18 mouse cellular contexts compared by ENCODE assay signal in genomic region chr3:81989692-81990141, GRCm38 (mm10). TPM values are rescaled to one million over a fixed set of nuclear protein-coding genes. Genes with fewer than 3 reads are reported as not detected.
DNase-seq lines count a peak whose midpoint lies in the region; ATAC-seq and TF ChIP-seq lines count a peak whose summit lies in the region.
"Had no signal": no experiment of that assay in that cellular context is flagged by ENCODE, and none has a peak within 500 bp of the region (broad histone marks: within the 10 kb centered on the region; RNA-seq: fewer than 3 reads in every experiment).

No protein-coding gene starts in this region.

- no peaks in the 10 kb centered on the region for H3K27me3 ChIP-seq in heart, embryonic 12.5 days (replicated peaks)
- no peaks in the 10 kb centered on the region for H3K27me3 ChIP-seq in MEL (ENCODE audit: control insufficient read depth in 1 of 2, insufficient read depth in 2 of 2, low read length in 2 of 2)
- H3K27me3 ChIP-seq in forebrain, embryonic 16.5 days (replicated peaks; ENCODE audit: control insufficient read depth, insufficient read depth, low read length) = no peaks in the 10 kb centered on the region
- H3K27me3 ChIP-seq: forebrain, embryonic 15.5 days; hindbrain, embryonic 15.5 days; midbrain, embryonic 13.5 days had no signal

- TF ChIP-seq CTCF in MEL (IDR thresholded peaks at IDR 0.05 in 2 of 3, conservative IDR thresholded peaks at IDR 0.05 in 1 of 3; ENCODE audit: control insufficient read depth in 1 of 3, insufficient read depth in 1 of 3, low read depth in 2 of 3, low read length in 3 of 3, poor library complexity in 1 of 3, severe bottlenecking in 1 of 3) = no peak

- ATAC-seq in heart, embryonic 12.5 days (ENCODE audit: insufficient number of reproducible peaks, low FRiP score) = peak; percentile 82
- no peak for ATAC-seq in forebrain, embryonic 16.5 days
- ATAC-seq: forebrain, embryonic 15.5 days; midbrain, embryonic 13.5 days had no signal

- no peak for DNase-seq in heart, postnatal 25 days (ENCODE audit: low spot score)
- DNase-seq in MEL (ENCODE audit: low read depth, low spot score) = peak; percentile 2
- DNase-seq in ZHBTc4 (ENCODE audit: low read depth, low spot score) = peak; percentile 6
- DNase-seq in heart, postnatal 10 days = peak; percentile 6 to 7
- no peak for DNase-seq in right cerebral cortex, adult 2 months (ENCODE audit: low spot score in 2 of 2)
- DNase-seq: gastrocnemius, postnatal 10 days; kidney, adult 18-20 months; kidney, postnatal 25 days had no signal

- intact Hi-C loops in heart, postnatal 25 days (cut with DNase I) = no loop called here
- intact Hi-C loops in heart, postnatal 10 days (cut with DNase I) = no loop called here

- peaks cover 12% of the 10 kb centered on the region for H3K4me1 ChIP-seq in heart, embryonic 12.5 days (replicated peaks)
- H3K4me1 ChIP-seq in MEL (ENCODE audit: control insufficient read depth in 1 of 2, insufficient read depth in 2 of 2, low read length in 2 of 2) = no peaks in the 10 kb centered on the region
- no peaks in the 10 kb centered on the region for H3K4me1 ChIP-seq in forebrain, embryonic 16.5 days (replicated peaks; ENCODE audit: control insufficient read depth, insufficient read depth, low read length)
- H3K4me1 ChIP-seq: forebrain, embryonic 15.5 days; hindbrain, embryonic 15.5 days had no signal

- no peaks in the 10 kb centered on the region for H3K79me2 ChIP-seq in MEL (ENCODE audit: control insufficient read depth, insufficient read depth, low read length, poor library complexity)

- 3% methylated on average over 2 of the region's 2 CpGs for WGBS in heart, embryonic 12.5 days
- WGBS in forebrain, embryonic 16.5 days = 53% methylated on average over 2 of the region's 2 CpGs

- H3K36me3 ChIP-seq in heart, embryonic 12.5 days = no peaks in the 10 kb centered on the region
- H3K36me3 ChIP-seq in MEL (ENCODE audit: control insufficient read depth in 1 of 2, insufficient read depth in 2 of 2, low read length in 2 of 2) = no peaks in the 10 kb centered on the region
- H3K36me3 ChIP-seq in forebrain, embryonic 16.5 days (ENCODE audit: control insufficient read depth, insufficient read depth) = no peaks in the 10 kb centered on the region
- H3K36me3 ChIP-seq: forebrain, embryonic 15.5 days; hindbrain, embryonic 15.5 days; midbrain, embryonic 13.5 days had no signal

- H3K27ac ChIP-seq in heart, embryonic 12.5 days (ENCODE audit: poor library complexity, severe bottlenecking) = peak overlapping the region; percentile 83
- no peak overlapping the region for H3K27ac ChIP-seq in MEL (ENCODE audit: control insufficient read depth, low read depth, low read length)
- H3K27ac ChIP-seq in forebrain, embryonic 16.5 days (ENCODE audit: low read length) = no peak overlapping the region
- H3K27ac ChIP-seq: forebrain, embryonic 15.5 days; hindbrain, embryonic 15.5 days; midbrain, embryonic 13.5 days had no signal

- H3K4me2 ChIP-seq in heart, embryonic 12.5 days = peak overlapping the region; percentile 36
- no peak overlapping the region for H3K4me2 ChIP-seq in forebrain, embryonic 16.5 days (ENCODE audit: low read length)
- H3K4me2 ChIP-seq: forebrain, embryonic 15.5 days; hindbrain, embryonic 15.5 days; midbrain, embryonic 13.5 days had no signal

- no peak for TF ChIP-seq EP300 in MEL (IDR thresholded peaks at IDR 0.05; ENCODE audit: low read depth in 1 of 2, low read length in 2 of 2)

- H3K9me3 ChIP-seq in heart, embryonic 12.5 days (replicated peaks) = no peaks in the 10 kb centered on the region
- no peaks in the 10 kb centered on the region for H3K9me3 ChIP-seq in MEL (replicated peaks; ENCODE audit: insufficient read depth, low read length)
- no peaks in the 10 kb centered on the region for H3K9me3 ChIP-seq in forebrain, embryonic 16.5 days (ENCODE audit: control insufficient read depth, low read length)
- H3K9me3 ChIP-seq: forebrain, embryonic 15.5 days; hindbrain, embryonic 15.5 days; midbrain, embryonic 13.5 days had no signal

- no peak overlapping the region for H3K4me3 ChIP-seq in heart, embryonic 12.5 days
- H3K4me3 ChIP-seq in MEL (ENCODE audit: control insufficient read depth in 1 of 2, insufficient read depth in 1 of 2, low read depth in 2 of 2, low read length in 2 of 2) = no peak overlapping the region
- no peak overlapping the region for H3K4me3 ChIP-seq in forebrain, embryonic 16.5 days (replicated peaks; ENCODE audit: low read length)
- H3K4me3 ChIP-seq: forebrain, embryonic 15.5 days; hindbrain, embryonic 15.5 days; midbrain, embryonic 13.5 days had no signal

- no peak overlapping the region for H3K9ac ChIP-seq in heart, embryonic 12.5 days
- no peak overlapping the region for H3K9ac ChIP-seq in MEL (ENCODE audit: control insufficient read depth, low read depth, low read length, poor library complexity, severe bottlenecking)
- no peak overlapping the region for H3K9ac ChIP-seq in forebrain, embryonic 16.5 days (replicated peaks; ENCODE audit: low read depth, low read length)
- H3K9ac ChIP-seq: forebrain, embryonic 15.5 days; hindbrain, embryonic 15.5 days; midbrain, embryonic 13.5 days had no signal

- TF ChIP-seq POLR2A in MEL (IDR thresholded peaks at IDR 0.05; ENCODE audit: control insufficient read depth in 1 of 2, insufficient read depth in 1 of 2, low read depth in 1 of 2, low read length in 2 of 2, poor library complexity in 1 of 2) = no peak

- TF ChIP-seq RAD21 in MEL (IDR thresholded peaks at IDR 0.05; ENCODE audit: low read depth, low read length) = no peak

TF ChIP-seq in MEL, 35 proteins besides CTCF, POLR2A, EP300 and RAD21:
- TF ChIP-seq MYB (IDR thresholded peaks at IDR 0.05; ENCODE audit: low read depth, low read length) (no peak), ZNF384 (IDR thresholded peaks at IDR 0.05; ENCODE audit: low read depth, low read length) (no peak), E2F4 (IDR thresholded peaks at IDR 0.05; ENCODE audit: borderline replicate concordance, low read depth, low read length) (no peak), ZKSCAN1 (IDR thresholded peaks at IDR 0.05; ENCODE audit: low read depth, low read length) (no peak), ZMIZ1 (IDR thresholded peaks at IDR 0.05; ENCODE audit: low read depth, low read length) (no peak), ZC3H11A (IDR thresholded peaks at IDR 0.05; ENCODE audit: low read depth, low read length) (no peak), TBP (IDR thresholded peaks at IDR 0.05; ENCODE audit: low read depth, low read length) (no peak)

RNA-seq across cellular contexts. Expression of gene Asic5, which starts 7.6 kb away (rescaled TPM):
- not detected in 2 replicates for polyA plus RNA-seq in heart, embryonic 12.5 days (2016; fragmentation: Nextera tagmentation; extraction: Ambion mirVana)
- not detected for total RNA-seq in heart, postnatal 25 days (2021)
- total RNA-seq in MEL (2012; rRNA removed) = not detected in 2 replicates
- not detected for polyA plus RNA-seq in MEL (2012; ENCODE audit: insufficient read depth in 1 of 2, insufficient read length in 2 of 2, low read depth in 1 of 2, low replicate concordance in 2 of 2, missing spikeins in 1 of 2)
- total RNA-seq in heart, postnatal 10 days (2021) = not detected
- polyA plus RNA-seq in forebrain, embryonic 16.5 days (2015; fragmentation: Nextera tagmentation; extraction: Ambion mirVana) = 0.21 TPM in 1 of 2 replicates, not detected in the other
- total RNA-seq: adrenal gland, adult 8-10 months; gastrocnemius, postnatal 10 days; layer of hippocampus, postnatal 10 days; left cerebral cortex, postnatal 36 days had no signal
- polyA plus RNA-seq: forebrain, embryonic 15.5 days; hindbrain, embryonic 15.5 days; neural tube, embryonic 11.5 days; stomach, embryonic 14.5 days had no signal

RNA-seq across cellular contexts. Expression of gene Tdo2, which starts 13.7 kb away (rescaled TPM):
- polyA plus RNA-seq in heart, embryonic 12.5 days (2016; fragmentation: Nextera tagmentation; extraction: Ambion mirVana) = 0.54 and 0.78 TPM in 2 replicates
- not detected for total RNA-seq in heart, postnatal 25 days (2021)
- not detected in 2 replicates for total RNA-seq in MEL (2012; rRNA removed)
- polyA plus RNA-seq in MEL (2012; ENCODE audit: insufficient read depth in 1 of 2, insufficient read length in 2 of 2, low read depth in 1 of 2, low replicate concordance in 2 of 2, missing spikeins in 1 of 2) = not detected
- total RNA-seq in heart, postnatal 10 days (2021) = not detected
- 0.97 and 1.3 TPM in 2 replicates for polyA plus RNA-seq in forebrain, embryonic 16.5 days (2015; fragmentation: Nextera tagmentation; extraction: Ambion mirVana)
- total RNA-seq: gastrocnemius, postnatal 10 days had no signal
- polyA plus RNA-seq: midbrain, embryonic 13.5 days; neural tube, embryonic 11.5 days had no signal

RNA-seq across cellular contexts. Expression of gene Ctso, which starts 57.3 kb away (rescaled TPM):
- polyA plus RNA-seq in heart, embryonic 12.5 days (2016; fragmentation: Nextera tagmentation; extraction: Ambion mirVana) = 17.5 and 18.7 TPM in 2 replicates
- total RNA-seq in heart, postnatal 25 days (2021) = 1 to 10 TPM; 8.1 to 8.3 TPM
- 0.23 and 0.50 TPM in 2 replicates for total RNA-seq in MEL (2012; rRNA removed)
- under 1 TPM in 1 of 2 experiments, not detected in 1; 0.15 TPM for polyA plus RNA-seq in MEL (2012; ENCODE audit: insufficient read depth in 1 of 2, insufficient read length in 2 of 2, low read depth in 1 of 2, low replicate concordance in 2 of 2, missing spikeins in 1 of 2)
- total RNA-seq in heart, postnatal 10 days (2021) = 10 to 100 TPM; 10.2 to 11.0 TPM
- polyA plus RNA-seq in forebrain, embryonic 16.5 days (2015; fragmentation: Nextera tagmentation; extraction: Ambion mirVana) = 6.8 and 7.7 TPM in 2 replicates

Comparison
In these comparisons a context has a peak if more than half of its experiments do, and no peak if none do; other contexts are left out.
1. DNase-seq: peak in MEL (single experiment), ZHBTc4 (single experiment) and heart, postnatal 10 days (2 of 2); none in heart, postnatal 25 days (single experiment) and right cerebral cortex, adult 2 months (0 of 2).